Mouse (Mus musculus): ENCODE measurements around the gene Cenpo. TPM values are rescaled to one million over a fixed set of nuclear protein-coding genes. Genes with fewer than 3 reads are reported as not detected.

The Cenpo gene
- polyA plus RNA-seq, 1 experiment from 2014 or later, result 9.1 TPM

- H3K36me3 ChIP-seq (replicated peaks), result no peaks in the 10 kb centered on the region
- no peak overlapping the region for H3K27ac ChIP-seq
- H3K4me1 ChIP-seq, result peaks cover 3% of the 10 kb centered on the region
- 60% methylated on average over 10 of the region's 10 CpGs for WGBS
- ATAC-seq (replicated peaks), result no peak
- H3K27me3 ChIP-seq (replicated peaks), result no peaks in the 10 kb centered on the region
- no peak overlapping the region for H3K9ac ChIP-seq
- no peak overlapping the region for H3K4me2 ChIP-seq
- H3K9me3 ChIP-seq, result no peaks in the 10 kb centered on the region
- no peak overlapping the region for H3K4me3 ChIP-seq
Observed at GRCm38 (mm10) chr12:4193025-4193740, 40.9 kb downstream of the Cenpo start.

GRCm38 (mm10) chr12:4192514-4192913 lies 41.6 kb downstream of the Cenpo start:
- Histone ChIP-seq H3K4me2 (no peak overlapping the region), H3K27me3 (replicated peaks) (no peaks in the 10 kb centered on the region), H3K4me3 (no peak overlapping the region), H3K36me3 (replicated peaks) (no peaks in the 10 kb centered on the region), H3K27ac (no peak overlapping the region), H3K9ac (no peak overlapping the region), H3K4me1 (peaks cover 5% of the 10 kb centered on the region), H3K9me3 (no peaks in the 10 kb centered on the region)
- 78% methylated on average over 6 of the region's 6 CpGs for WGBS
- ATAC-seq (replicated peaks), result no peak

- WGBS, result 36% methylated on average over 5 of the region's 5 CpGs
Observed at GRCm38 (mm10) chr12:4189060-4189447, 45.0 kb downstream of the Cenpo start.

GRCm38 (mm10) chr12:4188171-4189059 lies 45.7 kb downstream of the Cenpo start:
- Histone ChIP-seq H3K4me2 (no peak overlapping the region), H3K36me3 (replicated peaks) (no peaks in the 10 kb centered on the region), H3K9me3 (no peaks in the 10 kb centered on the region), H3K4me1 (peaks cover 5% of the 10 kb centered on the region), H3K27me3 (replicated peaks) (no peaks in the 10 kb centered on the region), H3K4me3 (no peak overlapping the region), H3K27ac (peak overlapping the region; percentile 41; the same call in 1 of the 2 replicates), H3K9ac (no peak overlapping the region)
- WGBS, result 35% methylated on average over 14 of the region's 14 CpGs
- ATAC-seq (replicated peaks), result peak; percentile 82

More at GRCm38 (mm10) chr12:4189060-4189447, 45.0 kb downstream of the Cenpo start:
- ATAC-seq (replicated peaks), result 0 out of 2 replicates have a peak, but pooled peaks have one; percentile 15
- H3K4me2 ChIP-seq, result no peak overlapping the region
- no peaks in the 10 kb centered on the region for H3K27me3 ChIP-seq (replicated peaks)
- no peak overlapping the region for H3K9ac ChIP-seq
- H3K4me3 ChIP-seq, result no peak overlapping the region
- H3K36me3 ChIP-seq (replicated peaks), result no peaks in the 10 kb centered on the region
- no peak overlapping the region for H3K27ac ChIP-seq
- no peaks in the 10 kb centered on the region for H3K9me3 ChIP-seq
- H3K4me1 ChIP-seq, result peaks cover 5% of the 10 kb centered on the region

GRCm38 (mm10) chr12:4184648-4185047 lies 49.4 kb downstream of the Cenpo start:
- Histone ChIP-seq H3K9ac (no peak overlapping the region), H3K4me3 (no peak overlapping the region), H3K27ac (no peak overlapping the region), H3K27me3 (replicated peaks) (no peaks in the 10 kb centered on the region), H3K36me3 (replicated peaks) (no peaks in the 10 kb centered on the region), H3K4me1 (peaks cover 5% of the 10 kb centered on the region), H3K9me3 (no peaks in the 10 kb centered on the region), H3K4me2 (no peak overlapping the region)
- no peak for ATAC-seq (replicated peaks)
- WGBS, result 73% methylated on average over 2 of the region's 2 CpGs

- Histone ChIP-seq H3K27ac (no peak overlapping the region), H3K9ac (no peak overlapping the region), H3K4me3 (no peak overlapping the region), H3K27me3 (replicated peaks) (no peaks in the 10 kb centered on the region), H3K36me3 (replicated peaks) (no peaks in the 10 kb centered on the region), H3K4me1 (no peaks in the 10 kb centered on the region; the same call in 1 of the 2 replicates), H3K4me2 (no peak overlapping the region), H3K9me3 (no peaks in the 10 kb centered on the region)
- 67% methylated on average over 3 of the region's 3 CpGs for WGBS
- ATAC-seq (replicated peaks), result no peak
Observed at GRCm38 (mm10) chr12:4180507-4180906, 53.6 kb downstream of the Cenpo start.

- no peaks in the 10 kb centered on the region for H3K9me3 ChIP-seq
- H3K27ac ChIP-seq, result no peak overlapping the region
- H3K27me3 ChIP-seq (replicated peaks), result no peaks in the 10 kb centered on the region
- H3K9ac ChIP-seq, result no peak overlapping the region
- 84% methylated on average over 6 of the region's 6 CpGs for WGBS
- no peaks in the 10 kb centered on the region for H3K36me3 ChIP-seq (replicated peaks)
- H3K4me3 ChIP-seq, result no peak overlapping the region
- no peaks in the 10 kb centered on the region; the same call in 1 of the 2 replicates for H3K4me1 ChIP-seq
- no peak overlapping the region for H3K4me2 ChIP-seq
- ATAC-seq (replicated peaks), result no peak
Observed at GRCm38 (mm10) chr12:4179671-4180233, 54.3 kb downstream of the Cenpo start.

- ATAC-seq (replicated peaks), result no peak
- Histone ChIP-seq H3K4me2 (no peak overlapping the region), H3K4me1 (no peaks in the 10 kb centered on the region; the same call in 1 of the 2 replicates), H3K27me3 (replicated peaks) (no peaks in the 10 kb centered on the region), H3K36me3 (replicated peaks) (no peaks in the 10 kb centered on the region), H3K9me3 (no peaks in the 10 kb centered on the region), H3K4me3 (no peak overlapping the region), H3K27ac (no peak overlapping the region), H3K9ac (no peak overlapping the region)
- WGBS, result 37% methylated on average over 5 of the region's 5 CpGs
Observed at GRCm38 (mm10) chr12:4178839-4179238, 55.3 kb downstream of the Cenpo start.

- H3K27ac ChIP-seq, result no peak overlapping the region
- no peaks in the 10 kb centered on the region for H3K36me3 ChIP-seq (replicated peaks)
- no peaks in the 10 kb centered on the region for H3K9me3 ChIP-seq
- no peak for ATAC-seq (replicated peaks)
- no peak overlapping the region for H3K9ac ChIP-seq
- no peak overlapping the region for H3K4me2 ChIP-seq
- no peaks in the 10 kb centered on the region for H3K27me3 ChIP-seq (replicated peaks)
- H3K4me1 ChIP-seq, result no peaks in the 10 kb centered on the region
- WGBS, result 87% methylated on average over 15 of the region's 15 CpGs
- no peak overlapping the region for H3K4me3 ChIP-seq
Observed at GRCm38 (mm10) chr12:4173108-4173790, 60.8 kb downstream of the Cenpo start.

- no peaks in the 10 kb centered on the region for H3K4me1 ChIP-seq
- H3K27ac ChIP-seq, result no peak overlapping the region
- no peaks in the 10 kb centered on the region for H3K9me3 ChIP-seq
- 79% methylated on average over 5 of the region's 5 CpGs for WGBS
- no peaks in the 10 kb centered on the region for H3K36me3 ChIP-seq (replicated peaks)
- ATAC-seq (replicated peaks), result no peak
- no peak overlapping the region for H3K4me3 ChIP-seq
- H3K4me2 ChIP-seq, result no peak overlapping the region
- H3K9ac ChIP-seq, result no peak overlapping the region
- no peaks in the 10 kb centered on the region for H3K27me3 ChIP-seq (replicated peaks)
Observed at GRCm38 (mm10) chr12:4169622-4170021, 64.5 kb downstream of the Cenpo start.

- Histone ChIP-seq H3K36me3 (replicated peaks) (no peaks in the 10 kb centered on the region), H3K27ac (no peak overlapping the region), H3K27me3 (replicated peaks) (no peaks in the 10 kb centered on the region), H3K4me2 (no peak overlapping the region), H3K4me3 (no peak overlapping the region), H3K9me3 (no peaks in the 10 kb centered on the region), H3K9ac (no peak overlapping the region), H3K4me1 (no peaks in the 10 kb centered on the region)
- no peak for ATAC-seq (replicated peaks)
- 95% methylated on average over 1 of the region's 1 CpGs for WGBS
Observed at GRCm38 (mm10) chr12:4169058-4169457, 65.0 kb downstream of the Cenpo start.

GRCm38 (mm10) chr12:4166970-4167369 lies 67.1 kb downstream of the Cenpo start:
- H3K9me3 ChIP-seq, result no peaks in the 10 kb centered on the region
- no peaks in the 10 kb centered on the region for H3K36me3 ChIP-seq (replicated peaks)
- H3K27ac ChIP-seq, result no peak overlapping the region
- no peak for ATAC-seq (replicated peaks)
- H3K4me1 ChIP-seq, result no peaks in the 10 kb centered on the region
- no peak overlapping the region for H3K9ac ChIP-seq
- H3K4me2 ChIP-seq, result no peak overlapping the region
- 79% methylated on average over 3 of the region's 3 CpGs for WGBS
- H3K27me3 ChIP-seq (replicated peaks), result no peaks in the 10 kb centered on the region
- H3K4me3 ChIP-seq, result no peak overlapping the region
